ENCODE assay signal across 8 mouse cellular contexts in the genomic region with DNA sequence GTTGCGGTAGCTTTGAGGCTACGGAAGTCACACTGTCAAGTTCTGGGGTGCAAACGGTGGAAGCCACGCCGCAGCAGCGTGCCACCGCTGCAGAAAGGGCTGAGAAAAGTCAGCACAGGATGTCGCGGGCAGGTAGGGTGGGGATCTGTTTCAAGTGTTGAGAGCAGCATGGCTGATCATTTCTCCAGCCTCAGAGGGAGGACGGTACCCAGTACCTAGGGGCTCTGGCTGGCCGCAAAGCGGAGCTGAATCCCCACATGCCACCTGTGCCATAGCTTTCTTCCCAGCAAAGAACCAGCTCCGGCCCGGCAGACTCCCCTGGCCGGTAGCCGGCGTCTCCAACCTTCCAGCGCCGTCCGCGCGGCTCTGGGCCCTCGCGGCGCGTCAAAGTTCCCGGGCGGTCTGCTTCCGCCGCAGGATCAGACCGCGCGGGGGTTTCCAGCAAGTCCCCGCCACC. TPM values are rescaled to one million over a fixed set of nuclear protein-coding genes. Genes with fewer than 3 reads are reported as not detected.
A peak's percentile ranks its signal among the peaks of the same experiment; 100 is the strongest.
DNase-seq lines count a peak whose midpoint lies in the region; ATAC-seq and TF ChIP-seq lines count a peak whose summit lies in the region.

No protein-coding gene starts in this region.

- no peaks in the 10 kb centered on the region for H3K9me3 ChIP-seq in neural tube, embryonic 13.5 days

- H3K4me3 ChIP-seq in cerebellum, adult 2 months (replicated peaks; ENCODE audit: insufficient read depth, low read depth, low read length) = peak overlapping the region; percentile 62
- H3K4me3 ChIP-seq in neural tube, embryonic 13.5 days = peak overlapping the region; percentile 98

- no peak for TF ChIP-seq POLR2A in cerebellum, adult 2 months (IDR thresholded peaks at IDR 0.05; ENCODE audit: borderline replicate concordance, insufficient read depth, low read length)

- peak overlapping the region; percentile 32 for H3K27ac ChIP-seq in cerebellum, adult 2 months (ENCODE audit: insufficient read depth, low read length)
- H3K27ac ChIP-seq in neural tube, embryonic 13.5 days (replicated peaks) = peak overlapping the region; percentile 100

- no peak for TF ChIP-seq CTCF in cerebellum, adult 2 months (IDR thresholded peaks at IDR 0.05; ENCODE audit: borderline replicate concordance, insufficient read depth, low read depth, low read length)

- ATAC-seq in neural tube, embryonic 13.5 days (ENCODE audit: low read depth) = peak; percentile 72

- DNase-seq in cerebellum, adult 2 months = no peak
- no peak for DNase-seq in cerebellum, adult 8-10 months
- DNase-seq in CD8-positive naive resting alpha-beta T cell, adult 2 months (ENCODE audit: low read depth in 2 of 2, low spot score in 2 of 2) = peak; percentile 89
- DNase-seq in fibroblast of lung, adult 2 months (ENCODE audit: low read depth) = peak; percentile 44
- peak; percentile 65 for DNase-seq in liver
- DNase-seq in urinary bladder, adult 18-20 months (ENCODE audit: low spot score in 2 of 2) = no peak
- no peak for DNase-seq in embryo, embryonic 10.5 days (ENCODE audit: low spot score)

- no peaks in the 10 kb centered on the region for H3K36me3 ChIP-seq in neural tube, embryonic 13.5 days

- WGBS in cerebellum, adult 2 months = under 1% methylated on average over 34 of the region's 34 CpGs
- under 1% methylated on average over 34 of the region's 34 CpGs for WGBS in neural tube, embryonic 13.5 days

- peak overlapping the region; percentile 89 for H3K4me2 ChIP-seq in neural tube, embryonic 13.5 days

- no peaks in the 10 kb centered on the region; the same call in 1 of the 2 replicates for H3K4me1 ChIP-seq in cerebellum, adult 2 months (ENCODE audit: control insufficient read depth, insufficient read depth, low read length)
- peaks cover 36% of the 10 kb centered on the region for H3K4me1 ChIP-seq in neural tube, embryonic 13.5 days (replicated peaks)

- H3K27me3 ChIP-seq in cerebellum, adult 2 months (ENCODE audit: control insufficient read depth, insufficient read depth, low read length) = no peaks in the 10 kb centered on the region
- H3K27me3 ChIP-seq in neural tube, embryonic 13.5 days = no peaks in the 10 kb centered on the region; the same call in 1 of the 2 replicates

- H3K9ac ChIP-seq in neural tube, embryonic 13.5 days = peak overlapping the region; percentile 98

RNA-seq across cellular contexts. Expression of gene Creb1, which starts 0.3 kb away (rescaled TPM):
- polyA plus RNA-seq in cerebellum, adult 2 months (2012; rRNA removed) = 16.2 and 20.6 TPM in 2 replicates
- 32.0 and 39.2 TPM in 2 replicates for polyA plus RNA-seq in neural tube, embryonic 13.5 days (2015; fragmentation: Nextera tagmentation; extraction: Ambion mirVana)

Comparison
In these comparisons a context has a peak if more than half of its experiments do, and no peak if none do; other contexts are left out.
1. DNase-seq: peak in CD8-positive naive resting alpha-beta T cell, adult 2 months (2 of 2), fibroblast of lung, adult 2 months (single experiment) and liver (single experiment); none in cerebellum, adult 2 months (0 of 2), cerebellum, adult 8-10 months (single experiment), urinary bladder, adult 18-20 months (0 of 2) and embryo, embryonic 10.5 days (single experiment).